Mouse (Mus musculus) midbrain, embryonic 11.5 days (tissue): ENCODE measurements around the gene Xpr1. TPM values are rescaled to one million over a fixed set of nuclear protein-coding genes. Genes with fewer than 3 reads are reported as not detected.

Experiments
- ATAC-seq: fragments of 200-750 bp; cut with Nextera tagmentation; 2 replicates; pipeline ENCODE4 v1.8.0; 2017; ENCODE audit warnings: moderate TSS enrichment, moderate library complexity; ENCODE audit not compliant: low FRiP score
- DNase-seq: peaks from one replicate; pipeline ENCODE4 v3.0.0; 2015; ENCODE audit warnings: low spot score; ENCODE audit errors: missing footprints
- H3K27ac ChIP-seq: fragments of 300-500 bp; sonication (generic); 2 replicates; pipeline ENCODE4 v1.5.1; 2014; ENCODE audit warnings: low read depth, low read length
- H3K27me3 ChIP-seq: fragments of 300-500 bp; sonication (generic); 2 replicates; pipeline ENCODE4 v1.6.1; 2014; ENCODE audit warnings: mild to moderate bottlenecking, low read length, moderate library complexity, mixed read lengths; ENCODE audit not compliant: control insufficient read depth, insufficient read depth
- H3K36me3 ChIP-seq: fragments of 300-500 bp; sonication (generic); 2 replicates; pipeline ENCODE4 v1.6.1; 2014; ENCODE audit warnings: mild to moderate bottlenecking, low read length, moderate library complexity, mixed read lengths; ENCODE audit not compliant: control insufficient read depth, insufficient read depth
- H3K4me1 ChIP-seq: fragments of 300-500 bp; sonication (generic); 2 replicates; pipeline ENCODE4 v1.6.1; 2014; ENCODE audit warnings: low read length; ENCODE audit not compliant: control insufficient read depth, insufficient read depth
- H3K4me2 ChIP-seq: fragments of 300-500 bp; sonication (generic); 2 replicates; pipeline ENCODE4 v1.6.1; 2014; ENCODE audit warnings: mild to moderate bottlenecking, moderate library complexity
- H3K4me3 ChIP-seq: fragments of 300-500 bp; sonication (generic); 2 replicates; pipeline ENCODE4 v1.5.1; 2014; ENCODE audit warnings: low read depth, low read length
- H3K9ac ChIP-seq: fragments of 300-500 bp; sonication (generic); 2 replicates; pipeline ENCODE4 v1.6.1; 2014; ENCODE audit warnings: low read length
- H3K9me3 ChIP-seq: fragments of 300-500 bp; sonication (generic); 2 replicates; pipeline ENCODE4 v1.6.1; 2016; ENCODE audit warnings: low read length; ENCODE audit not compliant: control insufficient read depth
- WGBS: fragments of 180-500 bp; shearing (Covaris S2); extraction: QIAGEN DNeasy Blood & Tissue Kit; methylation state at CpG from one replicate; pipeline ENCODE4 v1.1.7; 2014; 5-methylcytosine and 5-hydroxymethylcytosine counted together
- polyA plus RNA-seq: library from polyadenylated mRNA; unstranded; fragments of >200 nt; fragmentation: Nextera tagmentation; extraction: Ambion mirVana; gene quantifications from 2 replicates; pipeline ENCODE4 v1.2.1, GENCODE M21; 2014

The Xpr1 gene
- polyA plus RNA-seq, 1 experiment from 2014 or later, result 14.7 TPM

DNA sequence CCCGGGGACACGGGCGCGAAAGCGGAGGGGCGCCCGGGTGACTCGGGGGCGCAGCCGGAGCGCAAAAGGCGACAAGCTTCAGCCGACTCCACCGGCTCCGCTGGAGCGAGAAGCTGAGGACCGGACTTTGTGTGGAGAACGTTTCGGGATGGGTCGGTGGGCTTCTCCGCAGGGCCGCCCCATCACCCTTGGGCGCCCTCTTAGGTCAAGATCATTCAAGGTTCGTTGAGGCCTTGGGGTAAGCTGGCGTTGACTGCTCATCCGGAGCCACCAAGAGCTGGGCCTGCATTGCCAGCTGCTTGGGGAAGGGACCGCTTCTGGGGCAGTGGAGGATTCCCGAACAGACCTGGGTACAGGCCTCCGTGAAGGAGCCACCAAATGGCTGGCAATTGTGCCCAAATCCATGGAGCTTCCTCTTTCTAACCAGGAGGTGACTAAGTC lies 172.4 kb downstream of the Xpr1 start:
- H3K4me2 ChIP-seq, result peak overlapping the region; percentile 88
- H3K4me3 ChIP-seq, result peak overlapping the region; percentile 47
- H3K9me3 ChIP-seq, result no peaks in the 10 kb centered on the region
- peaks cover 14% of the 10 kb centered on the region for H3K27me3 ChIP-seq
- ATAC-seq (no peak; the same call in 1 of the 2 replicates), DNase-seq (peak; percentile 96)
- no peak overlapping the region for H3K27ac ChIP-seq
- H3K9ac ChIP-seq, result peak overlapping the region; percentile 85
- 4% methylated on average over 29 of the region's 29 CpGs for WGBS
- H3K4me1 ChIP-seq, result peaks cover 3% of the 10 kb centered on the region; the same call in 1 of the 2 replicates
- H3K36me3 ChIP-seq, result no peaks in the 10 kb centered on the region

- peak within 1 kb of the TSS; percentile 57 for H3K27ac ChIP-seq
- DNase-seq, result peak; percentile 97
- no peaks in the 10 kb centered on the region for H3K9me3 ChIP-seq
- H3K4me1 ChIP-seq, result peaks cover 3% of the 10 kb centered on the region; the same call in 1 of the 2 replicates
- no peaks in the 10 kb centered on the region for H3K36me3 ChIP-seq
- H3K9ac ChIP-seq, result peak within 1 kb of the TSS; percentile 85
- peak within 1 kb of the TSS; percentile 47 for H3K4me3 ChIP-seq
- H3K4me2 ChIP-seq, result peak within 1 kb of the TSS; percentile 88
- WGBS, result 2% methylated on average over 78 of the region's 85 CpGs
- peaks cover 14% of the 10 kb centered on the region for H3K27me3 ChIP-seq
- peak; percentile 78 for ATAC-seq
These were observed 173.1 kb downstream of the Xpr1 start, which contains the start of gene BC034090 for GRCm38 (mm10) chr1:155243797-155244770. TSS of gene BC034090 (minus strand) at chr1:155244444.

DNA sequence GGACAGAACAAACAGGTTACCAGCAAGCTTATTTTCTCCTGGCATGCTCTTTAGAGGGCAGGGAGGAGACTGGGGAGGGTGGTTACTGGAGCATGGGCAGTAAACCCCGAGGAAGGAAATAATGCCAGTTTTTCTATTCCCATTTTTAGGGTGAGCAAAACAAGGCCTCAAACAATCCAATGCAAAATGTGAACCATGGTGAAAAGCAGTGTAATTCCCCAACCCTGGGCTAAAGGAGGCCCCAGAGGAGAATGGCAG lies 174.8 kb downstream of the Xpr1 start:
- ATAC-seq, result no peak
- Histone ChIP-seq H3K27ac (no peak overlapping the region), H3K4me1 (peaks cover 9% of the 10 kb centered on the region; the same call in 1 of the 2 replicates), H3K36me3 (no peaks in the 10 kb centered on the region; the same call in 1 of the 2 replicates), H3K9ac (no peak overlapping the region), H3K4me2 (no peak overlapping the region), H3K27me3 (peaks cover 14% of the 10 kb centered on the region), H3K4me3 (no peak overlapping the region), H3K9me3 (no peaks in the 10 kb centered on the region)
- no peak for DNase-seq
- WGBS, result 55% methylated on average over 1 of the region's 1 CpGs

DNA sequence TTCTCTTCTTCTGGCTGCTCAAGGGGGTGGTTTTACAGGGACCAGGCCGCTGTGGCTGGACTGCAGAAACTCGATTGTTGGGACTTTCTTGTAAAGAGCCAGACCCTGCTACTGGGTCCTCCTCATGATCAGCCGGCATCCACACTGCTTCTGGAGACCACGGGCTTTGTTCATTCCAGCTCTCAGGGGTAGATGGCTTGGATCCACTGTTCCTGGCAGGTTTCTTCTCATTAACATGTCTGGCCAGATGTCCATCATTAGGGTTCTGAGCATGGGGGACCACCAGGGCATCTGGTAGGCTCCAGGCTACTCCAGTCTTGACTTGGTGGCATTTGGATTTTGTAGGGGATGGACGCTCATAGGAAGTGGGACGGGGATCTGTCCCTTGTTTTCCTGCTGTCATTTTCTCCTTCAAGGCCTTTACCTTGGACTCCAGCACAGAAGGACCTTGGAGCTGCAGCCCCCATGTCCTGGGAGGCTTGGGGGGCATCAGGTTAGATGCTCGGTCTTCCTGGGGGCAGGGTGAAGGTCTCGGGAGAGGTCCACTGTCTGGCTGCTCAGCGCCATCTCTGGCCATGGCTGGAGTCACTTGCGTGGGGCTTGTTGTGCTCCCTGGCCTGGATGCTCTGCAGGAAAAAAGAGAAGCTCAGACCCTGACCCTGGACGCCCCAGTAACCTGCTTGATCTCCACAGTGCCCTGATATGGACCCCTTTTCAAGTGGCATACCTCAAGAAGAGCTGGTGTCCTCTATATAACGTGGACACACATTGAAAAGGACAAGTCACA lies 175.3 kb downstream of the Xpr1 start:
- Histone ChIP-seq H3K4me2 (no peak overlapping the region), H3K27ac (no peak overlapping the region), H3K4me3 (no peak overlapping the region), H3K9me3 (no peaks in the 10 kb centered on the region), H3K4me1 (peaks cover 11% of the 10 kb centered on the region), H3K9ac (no peak overlapping the region), H3K27me3 (peaks cover 14% of the 10 kb centered on the region), H3K36me3 (no peaks in the 10 kb centered on the region; the same call in 1 of the 2 replicates)
- 75% methylated on average over 12 of the region's 12 CpGs for WGBS
- ATAC-seq (no peak), DNase-seq (no peak)

DNA sequence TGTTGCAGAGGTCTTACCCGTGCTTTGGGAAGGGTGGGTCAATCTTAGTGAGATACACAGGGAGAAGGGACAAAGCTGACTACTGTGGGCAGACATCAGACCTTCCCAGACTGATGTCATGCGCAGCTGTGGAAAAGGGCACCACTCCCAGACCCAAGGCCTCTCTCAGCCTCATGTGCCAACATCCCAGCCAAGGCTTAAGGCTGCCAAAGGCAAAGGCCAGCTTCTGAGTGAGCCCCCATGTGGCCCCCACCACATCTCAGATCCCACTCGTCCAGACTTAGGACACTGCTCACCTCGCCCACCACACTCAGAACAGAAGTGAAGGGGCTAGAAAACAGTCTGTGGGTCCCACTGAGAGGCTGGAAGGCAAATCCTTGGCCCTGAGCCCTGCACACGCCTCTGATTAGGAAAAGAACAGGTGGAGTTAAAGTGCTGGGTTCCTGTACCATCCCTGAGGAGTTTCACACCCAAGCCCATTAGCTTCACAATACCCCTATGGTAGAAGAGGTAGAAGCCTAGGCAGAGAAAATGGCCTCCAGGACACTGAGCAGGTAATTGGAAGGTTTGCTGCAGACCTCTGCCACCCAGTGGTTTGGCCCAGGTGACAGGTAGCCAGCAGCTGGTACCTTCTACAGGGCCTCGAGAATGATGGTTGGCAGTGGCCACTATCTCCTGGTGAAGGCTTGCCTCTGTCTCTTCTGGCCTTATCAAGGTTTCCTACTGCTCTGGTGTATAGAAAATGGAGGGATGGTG lies 177.1 kb downstream of the Xpr1 start:
- Histone ChIP-seq H3K4me2 (no peak overlapping the region), H3K9ac (no peak overlapping the region), H3K27ac (no peak overlapping the region), H3K36me3 (no peaks in the 10 kb centered on the region; the same call in 1 of the 2 replicates), H3K27me3 (peaks cover 7% of the 10 kb centered on the region), H3K4me3 (no peak overlapping the region), H3K9me3 (no peaks in the 10 kb centered on the region), H3K4me1 (peaks cover 27% of the 10 kb centered on the region)
- ATAC-seq, result no peak
- DNase-seq, result no peak
- WGBS, result 78% methylated on average over 6 of the region's 6 CpGs

DNA sequence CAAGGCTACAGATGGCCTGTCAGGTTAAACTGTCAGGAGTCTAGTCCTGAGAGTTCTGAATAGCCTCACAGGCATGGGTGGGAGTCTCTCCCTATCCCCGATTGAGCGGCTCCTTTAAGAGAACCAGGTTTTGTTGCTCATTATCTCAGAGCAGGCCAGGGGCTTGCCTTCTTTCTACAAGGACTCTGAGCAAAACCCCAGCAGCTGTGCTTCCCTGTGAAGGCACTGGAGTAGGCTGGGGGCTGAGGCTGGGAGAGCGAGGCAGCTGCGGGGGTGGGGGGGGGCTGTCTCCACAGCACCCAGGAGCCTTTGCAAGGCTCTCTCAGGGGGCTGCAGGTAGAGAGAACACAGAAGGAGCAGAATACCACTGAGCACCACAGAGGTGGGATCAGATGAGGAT lies 178.0 kb downstream of the Xpr1 start:
- no peak for ATAC-seq
- WGBS, result 75% methylated on average over 4 of the region's 4 CpGs
- DNase-seq, result no peak
- Histone ChIP-seq H3K36me3 (no peaks in the 10 kb centered on the region; the same call in 1 of the 2 replicates), H3K4me2 (no peak overlapping the region), H3K27ac (no peak overlapping the region), H3K27me3 (peaks cover under 1% of the 10 kb centered on the region; the same call in 1 of the 2 replicates), H3K9ac (no peak overlapping the region), H3K4me1 (peaks cover 28% of the 10 kb centered on the region), H3K4me3 (no peak overlapping the region), H3K9me3 (no peaks in the 10 kb centered on the region)

- Histone ChIP-seq H3K27ac (no peak overlapping the region), H3K9ac (no peak overlapping the region), H3K27me3 (no peaks in the 10 kb centered on the region; the same call in 1 of the 2 replicates), H3K4me3 (no peak overlapping the region), H3K36me3 (no peaks in the 10 kb centered on the region; the same call in 1 of the 2 replicates), H3K4me2 (no peak overlapping the region), H3K4me1 (peaks cover 38% of the 10 kb centered on the region), H3K9me3 (no peaks in the 10 kb centered on the region)
- no peak for ATAC-seq
- WGBS, result 92% methylated on average over 5 of the region's 5 CpGs
- DNase-seq, result no peak
These were observed 179.1 kb downstream of the Xpr1 start for GRCm38 (mm10) chr1:155238126-155238525.

DNA sequence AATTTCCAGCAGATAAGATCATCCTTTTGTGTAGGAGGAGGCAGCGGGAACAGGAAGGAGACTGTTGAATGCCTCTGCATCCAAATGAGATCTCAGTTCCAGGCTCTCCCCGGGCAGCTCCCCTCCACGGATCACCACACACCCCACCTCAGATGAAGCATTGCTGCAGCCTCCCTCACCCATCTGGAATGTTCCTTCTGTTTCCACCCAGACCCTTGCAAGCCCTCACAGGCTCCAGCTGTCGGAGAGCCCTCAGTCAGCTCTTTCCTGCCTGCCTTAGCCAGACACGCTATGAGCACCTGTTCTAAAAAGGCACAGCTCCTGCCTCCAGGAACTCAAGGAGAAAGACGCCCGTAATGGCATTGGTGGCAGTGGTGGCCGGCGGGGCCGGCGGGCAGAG lies 179.8 kb downstream of the Xpr1 start:
- no peaks in the 10 kb centered on the region for H3K9me3 ChIP-seq
- no peak overlapping the region for H3K4me2 ChIP-seq
- ATAC-seq (no peak), DNase-seq (no peak)
- H3K4me1 ChIP-seq, result peaks cover 46% of the 10 kb centered on the region
- H3K9ac ChIP-seq, result no peak overlapping the region
- WGBS, result 72% methylated on average over 11 of the region's 11 CpGs
- no peaks in the 10 kb centered on the region; the same call in 1 of the 2 replicates for H3K27me3 ChIP-seq
- no peak overlapping the region for H3K27ac ChIP-seq
- H3K4me3 ChIP-seq, result no peak overlapping the region
- no peaks in the 10 kb centered on the region; the same call in 1 of the 2 replicates for H3K36me3 ChIP-seq
